Mouse (Mus musculus) liver, embryonic 12.5 days (tissue): Measurements from ENCODE around the gene Spr. TPM values are rescaled to one million over a fixed set of nuclear protein-coding genes. Genes with fewer than 3 reads are reported as not detected.
"Not testable (repeated sequence)": the region's sequence is repeated elsewhere in the genome, so short reads cannot be mapped to it uniquely, and the experiment has no call there.

Experiments used
- ATAC-seq: fragments of 200-750 bp; cut with Nextera tagmentation; 2 replicates; pipeline ENCODE4 v1.8.0; 2017; ENCODE audit warnings: moderate number of reproducible peaks, mild to moderate bottlenecking, moderate library complexity
- H3K27ac ChIP-seq: fragments of 300-500 bp; sonication (generic); 2 replicates; pipeline ENCODE4 v1.5.1; 2016; ENCODE audit warnings: mild to moderate bottlenecking
- H3K27me3 ChIP-seq: fragments of 300-500 bp; sonication (generic); replicated peaks from 2 replicates; pipeline ENCODE4 v1.6.1; 2016; ENCODE audit warnings: mild to moderate bottlenecking, moderate library complexity
- H3K36me3 ChIP-seq: fragments of 300-500 bp; sonication (generic); 2 replicates; pipeline ENCODE4 v1.6.1; 2016; ENCODE audit warnings: mild to moderate bottlenecking, moderate library complexity
- H3K4me1 ChIP-seq: fragments of 300-500 bp; sonication (generic); 2 replicates; pipeline ENCODE4 v1.6.1; 2016
- H3K4me2 ChIP-seq: fragments of 300-500 bp; sonication (generic); 2 replicates; pipeline ENCODE4 v1.6.1; 2016; ENCODE audit warnings: mild to moderate bottlenecking, moderate library complexity
- H3K4me3 ChIP-seq: fragments of 300-500 bp; sonication (generic); 2 replicates; pipeline ENCODE4 v1.5.1; 2016; ENCODE audit warnings: mild to moderate bottlenecking, moderate library complexity
- H3K9ac ChIP-seq: fragments of 300-500 bp; sonication (generic); 2 replicates; pipeline ENCODE4 v1.6.1; 2016; ENCODE audit warnings: mild to moderate bottlenecking, moderate library complexity
- H3K9me3 ChIP-seq: fragments of 300-500 bp; sonication (generic); replicated peaks from 2 replicates; pipeline ENCODE4 v1.6.1; 2016; ENCODE audit warnings: mild to moderate bottlenecking, moderate library complexity
- WGBS: fragments of 180-500 bp; shearing (Covaris S2); methylation state at CpG from one replicate; pipeline ENCODE4 v1.1.7; 2016; ENCODE audit not compliant: insufficient replicate concordance; 5-methylcytosine and 5-hydroxymethylcytosine counted together
- polyA plus RNA-seq: library from polyadenylated mRNA; unstranded; fragments of >200 nt; fragmentation: Nextera tagmentation; extraction: Ambion mirVana; gene quantifications from 2 replicates; pipeline ENCODE4 v1.2.1, GENCODE M21; 2016

Gene Spr
- polyA plus RNA-seq, 1 experiment from 2014 or later = 32.3 TPM

GRCm38 (mm10) chr6:85154861-85155528, 17.4 kb upstream of the Spr start:
- H3K27me3 ChIP-seq = peaks cover 16% of the 10 kb centered on the region
- H3K4me1 ChIP-seq = peaks cover 13% of the 10 kb centered on the region; the same call in 1 of the 2 replicates
- peak overlapping the region; percentile 40 for H3K4me3 ChIP-seq
- ATAC-seq = peak; percentile 23; the same call in 1 of the 2 replicates
- no peak overlapping the region for H3K27ac ChIP-seq
- WGBS = 4% methylated on average over 34 of the region's 34 CpGs
- H3K36me3 ChIP-seq = no peaks in the 10 kb centered on the region
- peak overlapping the region; percentile 67 for H3K4me2 ChIP-seq
- no peak overlapping the region for H3K9ac ChIP-seq
- no peaks in the 10 kb centered on the region for H3K9me3 ChIP-seq

GRCm38 (mm10) chr6:85153970-85154540, 16.5 kb upstream of the Spr start:
- no peak overlapping the region for H3K27ac ChIP-seq
- ATAC-seq = 0 out of 2 replicates have a peak, but pooled peaks have one; percentile 32
- no peaks in the 10 kb centered on the region for H3K9me3 ChIP-seq
- peaks cover 16% of the 10 kb centered on the region for H3K27me3 ChIP-seq
- no peak overlapping the region for H3K9ac ChIP-seq
- 12% methylated on average over 9 of the region's 9 CpGs for WGBS
- H3K4me2 ChIP-seq = no peak overlapping the region
- no peak overlapping the region for H3K4me3 ChIP-seq
- peaks cover 13% of the 10 kb centered on the region; the same call in 1 of the 2 replicates for H3K4me1 ChIP-seq
- no peaks in the 10 kb centered on the region for H3K36me3 ChIP-seq

GRCm38 (mm10) chr6:85150386-85150785, 12.8 kb upstream of the Spr start:
- H3K9me3 ChIP-seq = no peaks in the 10 kb centered on the region
- 45% methylated on average over 3 of the region's 3 CpGs for WGBS
- ATAC-seq = no peak
- no peaks in the 10 kb centered on the region for H3K36me3 ChIP-seq
- no peak overlapping the region for H3K4me3 ChIP-seq
- H3K9ac ChIP-seq = no peak overlapping the region
- H3K4me2 ChIP-seq = no peak overlapping the region
- peaks cover 26% of the 10 kb centered on the region for H3K27me3 ChIP-seq
- peaks cover 7% of the 10 kb centered on the region; the same call in 1 of the 2 replicates for H3K4me1 ChIP-seq
- no peak overlapping the region for H3K27ac ChIP-seq

- no peaks in the 10 kb centered on the region for H3K36me3 ChIP-seq
- H3K4me2 ChIP-seq = no peak overlapping the region
- no peak for ATAC-seq
- no peak overlapping the region for H3K4me3 ChIP-seq
- peaks cover 19% of the 10 kb centered on the region for H3K27me3 ChIP-seq
- WGBS = 43% methylated on average over 3 of the region's 3 CpGs
- H3K9ac ChIP-seq = no peak overlapping the region
- H3K27ac ChIP-seq = no peak overlapping the region
- no peaks in the 10 kb centered on the region for H3K9me3 ChIP-seq
- no peaks in the 10 kb centered on the region for H3K4me1 ChIP-seq
Measured at GRCm38 (mm10) chr6:85147636-85148035, 10.1 kb upstream of the Spr start.

- ATAC-seq = no peak
- H3K27me3 ChIP-seq = peaks cover 19% of the 10 kb centered on the region
- H3K9me3 ChIP-seq = no peaks in the 10 kb centered on the region
- H3K4me3 ChIP-seq = no peak overlapping the region
- WGBS = 46% methylated on average over 3 of the region's 3 CpGs
- H3K27ac ChIP-seq = no peak overlapping the region
- H3K4me2 ChIP-seq = no peak overlapping the region
- H3K36me3 ChIP-seq = no peaks in the 10 kb centered on the region
- H3K9ac ChIP-seq = no peak overlapping the region
- H3K4me1 ChIP-seq = no peaks in the 10 kb centered on the region
Measured at GRCm38 (mm10) chr6:85144466-85144865, 6.9 kb upstream of the Spr start.

- 2% methylated on average over 7 of the region's 7 CpGs for WGBS
- H3K4me3 ChIP-seq, H3K9me3 ChIP-seq: not testable (repeated sequence)
Measured at GRCm38 (mm10) chr6:85141013-85141412, 3.4 kb upstream of the Spr start.

GRCm38 (mm10) chr6:85139534-85139933, 2.0 kb upstream of the Spr start:
- no peak overlapping the region for H3K4me3 ChIP-seq
- no peaks in the 10 kb centered on the region for H3K27me3 ChIP-seq
- no peaks in the 10 kb centered on the region for H3K9me3 ChIP-seq
- peaks cover 5% of the 10 kb centered on the region for H3K4me1 ChIP-seq
- no peak overlapping the region for H3K9ac ChIP-seq
- H3K36me3 ChIP-seq = peaks cover 7% of the 10 kb centered on the region
- no peak overlapping the region for H3K27ac ChIP-seq
- 81% methylated on average over 2 of the region's 2 CpGs for WGBS
- no peak for ATAC-seq
- H3K4me2 ChIP-seq = no peak overlapping the region

More at GRCm38 (mm10) chr6:85141013-85141412, 3.4 kb upstream of the Spr start:
- H3K4me2 ChIP-seq, H3K4me1 ChIP-seq, ATAC-seq, H3K27me3 ChIP-seq, H3K9ac ChIP-seq, H3K27ac ChIP-seq, H3K36me3 ChIP-seq: not testable (repeated sequence)

- H3K27ac ChIP-seq, H3K9me3 ChIP-seq, ATAC-seq, H3K4me1 ChIP-seq, H3K27me3 ChIP-seq: not testable (repeated sequence)
- H3K36me3 ChIP-seq = peaks cover 19% of the 10 kb centered on the region
- 59% methylated on average over 7 of the region's 7 CpGs for WGBS
- H3K9ac ChIP-seq = peak overlapping the region; percentile 78
- peak overlapping the region; percentile 81 for H3K4me2 ChIP-seq
- peak overlapping the region; percentile 72 for H3K4me3 ChIP-seq
Measured at GRCm38 (mm10) chr6:85136784-85137183, 782 bp downstream of the Spr start.

- 38% methylated on average over 3 of the region's 3 CpGs for whole genome bisulfite sequencing
- not testable (repeated sequence) for H3K9ac ChIP-seq
Measured at GRCm38 (mm10) chr6:85132794-85133193, 4.8 kb downstream of the Spr start.

GRCm38 (mm10) chr6:85132237-85132636, 5.3 kb downstream of the Spr start:
- not testable (repeated sequence) for H3K9me3 ChIP-seq, H3K4me1 ChIP-seq, H3K27ac ChIP-seq, H3K27me3 ChIP-seq, H3K9ac ChIP-seq, H3K4me2 ChIP-seq, ATAC-seq, H3K4me3 ChIP-seq
- H3K36me3 ChIP-seq = peaks cover 19% of the 10 kb centered on the region
- 80% methylated on average over 3 of the region's 3 CpGs for WGBS

More at GRCm38 (mm10) chr6:85132794-85133193, 4.8 kb downstream of the Spr start:
- not testable (repeated sequence) for H3K4me2 ChIP-seq, ATAC-seq, H3K4me3 ChIP-seq, H3K27ac ChIP-seq, H3K27me3 ChIP-seq, H3K9me3 ChIP-seq, H3K4me1 ChIP-seq
- H3K36me3 ChIP-seq = peaks cover 19% of the 10 kb centered on the region

GRCm38 (mm10) chr6:85131673-85132072, 5.9 kb downstream of the Spr start:
- Histone ChIP-seq H3K27me3 (peaks cover 14% of the 10 kb centered on the region), H3K4me1 (peaks cover 2% of the 10 kb centered on the region), H3K9me3 (no peaks in the 10 kb centered on the region), H3K4me2 (no peak overlapping the region), H3K9ac (no peak overlapping the region), H3K4me3 (no peak overlapping the region), H3K36me3 (peaks cover 19% of the 10 kb centered on the region), H3K27ac (no peak overlapping the region)
- ATAC-seq = no peak
- WGBS = 3% methylated on average over 4 of the region's 4 CpGs

- H3K36me3 ChIP-seq, H3K27me3 ChIP-seq, ATAC-seq, H3K4me1 ChIP-seq, H3K9ac ChIP-seq, H3K9me3 ChIP-seq, H3K4me3 ChIP-seq, H3K27ac ChIP-seq, H3K4me2 ChIP-seq: not testable (repeated sequence)
- 28% methylated on average over 9 of the region's 11 CpGs for WGBS
Measured at GRCm38 (mm10) chr6:85117545-85118511, 19.7 kb downstream of the Spr start.
